Mouse (Mus musculus) heart, postnatal 0 days (tissue): ENCODE data around the gene Peli2. TPM values are rescaled to one million over a fixed set of nuclear protein-coding genes. Genes with fewer than 3 reads are reported as not detected.

Experiments used
- ATAC-seq: fragments of 200-750 bp; cut with Nextera tagmentation; 2 replicates; pipeline ENCODE4 v1.8.0; 2017; ENCODE audit warnings: low read depth, moderate number of reproducible peaks, moderate library complexity; ENCODE audit not compliant: insufficient read depth
- DNase-seq: peaks from one replicate; pipeline ENCODE4 v3.0.0-alpha.2; 2016; ENCODE audit warnings: low spot score
- H3K27ac ChIP-seq: fragments of 300-500 bp; sonication (generic); 2 replicates; pipeline ENCODE4 v1.5.1; 2014; ENCODE audit warnings: low read depth, mild to moderate bottlenecking
- H3K27me3 ChIP-seq: fragments of 300-500 bp; sonication (generic); 2 replicates; pipeline ENCODE4 v1.6.1; 2014; ENCODE audit warnings: low read length, mixed read lengths; ENCODE audit not compliant: control insufficient read depth, insufficient read depth
- H3K36me3 ChIP-seq: fragments of 300-500 bp; sonication (generic); replicated peaks from 2 replicates; pipeline ENCODE4 v1.6.1; 2014; ENCODE audit warnings: low read length, mixed read lengths; ENCODE audit not compliant: control insufficient read depth, insufficient read depth
- H3K4me1 ChIP-seq: fragments of 300-500 bp; sonication (generic); 2 replicates; pipeline ENCODE4 v1.6.1; 2014; ENCODE audit warnings: antibody characterized with exemption; ENCODE audit not compliant: control insufficient read depth, insufficient read depth
- H3K4me2 ChIP-seq: fragments of 300-500 bp; sonication (generic); 2 replicates; pipeline ENCODE4 v1.6.1; 2014; ENCODE audit warnings: low read depth, mild to moderate bottlenecking, low read length, moderate library complexity
- H3K4me3 ChIP-seq: fragments of 300-500 bp; sonication (generic); 2 replicates; pipeline ENCODE4 v1.5.1; 2014; ENCODE audit warnings: low read depth, low read length
- H3K9ac ChIP-seq: fragments of 300-500 bp; sonication (generic); replicated peaks from 2 replicates; pipeline ENCODE4 v1.6.1; 2014; ENCODE audit warnings: low read depth, low read length, mixed read lengths
- H3K9me3 ChIP-seq: fragments of 300-500 bp; sonication (generic); replicated peaks from 2 replicates; pipeline ENCODE4 v1.6.1; 2016; ENCODE audit warnings: low read length; ENCODE audit not compliant: control insufficient read depth
- CTCF ChIP-seq: IDR thresholded peaks from 2 replicates; pipeline ENCODE4 v1.5.1; 2016; ENCODE audit warnings: antibody characterized with exemption, control low read depth, low read depth
- EP300 ChIP-seq: IDR thresholded peaks from 2 replicates; pipeline ENCODE4 v1.6.1; 2016; ENCODE audit warnings: antibody characterized with exemption, low read depth
- WGBS: fragments of 180-500 bp; shearing (Covaris S2); extraction: QIAGEN DNeasy Blood & Tissue Kit; methylation state at CpG from one replicate; pipeline ENCODE4 v1.1.7; 2014; 5-methylcytosine and 5-hydroxymethylcytosine counted together
- polyA plus RNA-seq: library from polyadenylated mRNA; unstranded; fragments of >200 nt; fragmentation: Nextera tagmentation; extraction: Ambion mirVana; gene quantifications from 2 replicates; pipeline ENCODE4 v1.2.1, GENCODE M21; 2015
- total RNA-seq: library from RNA; depleted of rRNA; stranded (reverse); fragments of >200 nt; gene quantifications from 2 replicates; pipeline ENCODE4 v1.2.3, GENCODE M21; 2014; ENCODE audit warnings: low replicate concordance

The Peli2 gene
- total and polyA plus RNA-seq, 2 experiments from 2014 or later: 2.1 to 18.2 TPM

DNA sequence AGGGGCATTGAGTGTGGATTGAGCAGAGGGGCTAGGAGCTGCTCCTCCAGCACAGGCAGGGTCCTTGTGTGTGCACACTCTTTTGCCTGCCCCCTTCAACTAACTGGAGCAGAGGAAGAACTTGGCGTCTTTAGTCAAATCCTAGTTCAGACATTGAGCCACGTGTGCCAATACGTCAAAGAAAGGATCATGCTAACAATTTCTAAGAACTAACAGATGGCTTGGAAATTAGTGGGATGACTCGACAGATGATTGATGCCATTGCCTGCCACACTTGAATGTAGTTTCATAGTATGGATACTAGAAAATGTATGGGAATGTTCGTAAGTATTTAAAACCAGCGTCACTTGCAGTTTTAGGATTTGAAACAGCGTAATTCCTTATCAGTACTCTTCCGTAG, 54.5 kb downstream of the Peli2 start:
- H3K9ac ChIP-seq: no peak overlapping the region
- no peaks in the 10 kb centered on the region for H3K36me3 ChIP-seq
- H3K9me3 ChIP-seq: no peaks in the 10 kb centered on the region
- no peaks in the 10 kb centered on the region for H3K27me3 ChIP-seq
- H3K4me3 ChIP-seq: no peak overlapping the region
- H3K4me2 ChIP-seq: no peak overlapping the region
- ATAC-seq: no peak
- TF ChIP-seq EP300 (no peak), CTCF (no peak)
- 85% methylated on average over 8 of the region's 8 CpGs for WGBS
- no peaks in the 10 kb centered on the region for H3K4me1 ChIP-seq
- no peak for DNase-seq
- H3K27ac ChIP-seq: no peak overlapping the region

DNA sequence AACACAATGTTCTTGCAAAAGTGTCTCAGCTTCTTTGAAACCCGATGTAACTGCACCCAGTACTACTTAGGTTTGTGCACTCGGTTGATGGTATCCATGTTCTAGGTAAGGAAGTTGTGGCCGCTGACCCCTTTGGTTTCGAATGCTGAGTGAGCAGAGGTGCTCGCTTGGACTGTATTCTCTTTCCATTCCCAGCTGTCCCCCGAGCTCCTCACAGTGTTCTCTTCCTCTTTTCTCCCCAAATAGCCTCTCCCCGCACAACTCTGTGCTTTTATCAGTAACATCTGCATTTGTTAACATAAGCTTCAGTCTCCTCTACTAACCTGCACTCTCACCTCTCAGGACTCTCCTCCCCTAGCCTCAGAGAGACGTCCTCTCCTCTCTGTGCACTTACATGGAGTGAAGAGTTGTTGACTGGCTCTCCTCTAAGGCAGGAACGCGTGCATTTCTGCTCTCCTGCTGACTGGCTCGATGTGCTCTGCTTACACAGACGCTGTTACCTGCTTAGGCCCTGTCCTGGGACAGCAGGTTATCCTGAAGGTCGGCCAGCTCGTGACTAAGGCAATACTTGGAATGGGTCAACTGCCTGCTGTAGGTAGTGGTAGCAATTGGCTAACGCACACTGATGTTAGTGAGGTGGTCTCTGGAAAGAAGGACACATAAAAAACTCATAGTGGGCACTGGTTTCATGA, 57.8 kb downstream of the Peli2 start:
- Histone ChIP-seq H3K27ac (no peak overlapping the region), H3K4me3 (no peak overlapping the region), H3K4me1 (no peaks in the 10 kb centered on the region), H3K9ac (no peak overlapping the region), H3K27me3 (no peaks in the 10 kb centered on the region), H3K36me3 (0 out of 2 replicates have a peak, but pooled peaks cover 4% of the 10 kb centered on the region), H3K4me2 (no peak overlapping the region), H3K9me3 (peaks cover 16% of the 10 kb centered on the region)
- no peak for TF ChIP-seq EP300
- no peak for TF ChIP-seq CTCF
- WGBS: 69% methylated on average over 15 of the region's 15 CpGs
- ATAC-seq (no peak), DNase-seq (no peak)

DNA sequence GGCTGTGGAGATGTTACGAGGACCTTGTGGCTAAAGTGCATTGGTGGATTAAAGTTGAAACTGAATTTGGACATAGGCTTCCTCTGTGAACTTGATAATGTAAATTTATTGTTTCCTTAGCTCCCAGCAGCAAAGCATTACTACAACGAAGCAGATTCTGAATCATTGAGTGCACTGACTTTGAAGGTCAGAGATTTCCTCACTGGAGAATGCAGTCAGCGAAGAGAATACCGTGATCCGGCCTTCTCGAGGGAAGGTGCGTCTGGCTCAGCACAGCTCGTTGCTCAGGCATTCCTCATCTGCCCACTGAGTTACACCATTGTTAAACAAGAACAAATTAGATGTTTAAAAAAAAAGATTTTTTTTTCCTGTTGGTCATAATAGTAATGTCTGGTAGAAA, 58.4 kb downstream of the Peli2 start:
- Histone ChIP-seq H3K36me3 (0 out of 2 replicates have a peak, but pooled peaks cover 4% of the 10 kb centered on the region), H3K9ac (no peak overlapping the region), H3K4me3 (no peak overlapping the region), H3K27ac (no peak overlapping the region), H3K4me2 (no peak overlapping the region), H3K9me3 (peaks cover 20% of the 10 kb centered on the region), H3K4me1 (no peaks in the 10 kb centered on the region), H3K27me3 (no peaks in the 10 kb centered on the region)
- DNase-seq (no peak), ATAC-seq (no peak)
- 82% methylated on average over 8 of the region's 8 CpGs for WGBS
- TF ChIP-seq EP300 (no peak), CTCF (no peak)

DNA sequence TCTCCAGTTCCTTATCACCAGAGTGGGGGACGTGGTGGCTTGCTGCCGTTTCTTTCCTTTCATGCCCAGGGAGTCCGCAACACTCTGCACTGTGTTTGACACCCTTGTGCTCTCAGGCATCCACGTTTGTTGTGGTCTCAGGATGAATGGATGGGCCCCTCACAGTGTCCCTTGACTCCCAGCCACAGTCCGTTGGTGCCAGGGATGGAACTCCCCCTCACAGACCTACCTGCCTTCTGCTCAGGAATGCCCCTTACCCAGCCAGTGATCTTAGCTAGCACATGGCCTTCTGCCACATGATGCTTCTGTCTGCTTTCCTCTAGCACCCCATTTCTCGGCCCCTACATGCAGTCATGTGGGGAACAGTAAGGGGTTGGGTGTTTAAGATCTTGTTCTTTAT, 65.7 kb downstream of the Peli2 start:
- Histone ChIP-seq H3K4me2 (no peak overlapping the region), H3K9me3 (peaks cover 20% of the 10 kb centered on the region), H3K4me3 (no peak overlapping the region), H3K27ac (no peak overlapping the region), H3K27me3 (no peaks in the 10 kb centered on the region), H3K9ac (no peak overlapping the region), H3K36me3 (0 out of 2 replicates have a peak, but pooled peaks cover 4% of the 10 kb centered on the region), H3K4me1 (no peaks in the 10 kb centered on the region)
- DNase-seq (no peak), ATAC-seq (no peak)
- TF ChIP-seq EP300: no peak
- no peak for TF ChIP-seq CTCF
- WGBS: 69% methylated on average over 6 of the region's 6 CpGs

DNA sequence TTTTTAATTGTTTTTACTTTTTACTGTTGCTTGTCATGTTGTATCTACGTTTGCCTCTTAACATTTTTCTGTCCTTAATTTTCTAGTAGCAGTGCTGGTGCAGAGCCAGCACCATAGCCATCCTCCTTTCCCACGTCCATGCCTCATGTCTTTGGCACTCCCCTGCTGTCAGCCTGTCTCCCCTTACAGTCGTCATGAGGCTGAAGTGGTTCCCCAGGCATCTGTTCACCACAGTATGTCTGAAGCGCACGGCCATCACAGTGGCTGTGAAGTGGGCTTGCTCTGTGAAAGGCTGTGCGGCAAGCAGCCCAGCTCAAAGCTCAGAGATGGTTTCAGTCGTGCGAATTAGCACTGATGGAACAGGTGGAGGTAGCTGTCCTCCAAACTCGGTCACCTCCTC, 66.5 kb downstream of the Peli2 start:
- Histone ChIP-seq H3K27ac (no peak overlapping the region), H3K4me1 (no peaks in the 10 kb centered on the region), H3K36me3 (no peaks in the 10 kb centered on the region), H3K4me3 (no peak overlapping the region), H3K4me2 (no peak overlapping the region), H3K9me3 (peaks cover 14% of the 10 kb centered on the region), H3K27me3 (no peaks in the 10 kb centered on the region), H3K9ac (no peak overlapping the region)
- DNase-seq (no peak), ATAC-seq (no peak)
- TF ChIP-seq CTCF: no peak
- TF ChIP-seq EP300: no peak
- 60% methylated on average over 9 of the region's 9 CpGs for WGBS

DNA sequence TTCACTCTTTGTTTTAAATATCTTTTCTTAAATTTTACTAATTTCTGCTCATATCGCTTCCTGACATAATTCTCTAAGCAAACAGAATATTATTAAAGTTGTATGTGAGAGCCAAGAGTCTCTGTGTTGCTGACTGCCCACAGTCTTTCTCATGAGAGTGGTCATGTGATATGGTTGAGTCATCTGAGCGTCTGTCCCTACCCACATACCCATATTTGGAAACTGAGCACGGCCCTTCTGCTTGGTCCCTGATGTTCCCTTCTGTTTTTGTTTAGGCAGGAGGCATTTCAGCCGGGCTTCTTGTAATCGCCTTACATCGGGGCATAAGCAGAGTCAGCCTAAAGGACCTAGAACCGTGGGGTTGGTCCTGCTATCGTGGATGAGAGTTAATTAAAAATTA, 68.7 kb downstream of the Peli2 start:
- H3K4me1 ChIP-seq: no peaks in the 10 kb centered on the region
- TF ChIP-seq EP300 (no peak), CTCF (no peak)
- WGBS: 54% methylated on average over 8 of the region's 8 CpGs
- peak; percentile 66 for ATAC-seq
- no peaks in the 10 kb centered on the region for H3K9me3 ChIP-seq
- H3K27me3 ChIP-seq: no peaks in the 10 kb centered on the region
- no peak overlapping the region for H3K4me3 ChIP-seq
- no peak overlapping the region for H3K9ac ChIP-seq
- peak; percentile 38 for DNase-seq
- H3K36me3 ChIP-seq: no peaks in the 10 kb centered on the region
- no peak overlapping the region for H3K4me2 ChIP-seq
- no peak overlapping the region for H3K27ac ChIP-seq
